Mouse (Mus musculus): ENCODE data around the gene Ccdc162. TPM values are rescaled to one million over a fixed set of nuclear protein-coding genes. Genes with fewer than 3 reads are reported as not detected.

Ccdc162 gene
- polyA plus RNA-seq, 1 experiment from 2014 or later = 0.36 TPM

- no peaks in the 10 kb centered on the region for H3K9me3 ChIP-seq (ENCODE audit: low read length)
- no peaks in the 10 kb centered on the region for H3K27me3 ChIP-seq (ENCODE audit: insufficient read depth, low read length)
- no peak overlapping the region for H3K27ac ChIP-seq (ENCODE audit: low read length)
- H3K9ac ChIP-seq (replicated peaks; ENCODE audit: low read length) = no peak overlapping the region
- WGBS = 89% methylated on average over 4 of the region's 4 CpGs
- no peaks in the 10 kb centered on the region for H3K4me1 ChIP-seq (ENCODE audit: insufficient read depth, low read length)
- H3K4me2 ChIP-seq (replicated peaks; ENCODE audit: low read depth, low read length) = no peak overlapping the region
- no peak overlapping the region for H3K4me3 ChIP-seq (ENCODE audit: low read length)
- no peak for ATAC-seq (ENCODE audit: low FRiP score, low TSS enrichment)
- H3K36me3 ChIP-seq (ENCODE audit: insufficient read depth, low read length) = no peaks in the 10 kb centered on the region
Measured at GRCm38 (mm10) chr10:41615487-41615886, 100.9 kb downstream of the Ccdc162 start.

GRCm38 (mm10) chr10:41611941-41612340 is 104.5 kb downstream of the Ccdc162 start:
- no peaks in the 10 kb centered on the region for H3K27me3 ChIP-seq (ENCODE audit: insufficient read depth, low read length)
- ATAC-seq (ENCODE audit: low FRiP score, low TSS enrichment) = no peak
- 78% methylated on average over 5 of the region's 5 CpGs for WGBS

GRCm38 (mm10) chr10:41609475-41609874 is 107.0 kb downstream of the Ccdc162 start:
- no peak overlapping the region for H3K9ac ChIP-seq (replicated peaks; ENCODE audit: low read length)
- no peaks in the 10 kb centered on the region for H3K36me3 ChIP-seq (ENCODE audit: insufficient read depth, low read length)
- no peaks in the 10 kb centered on the region for H3K9me3 ChIP-seq (ENCODE audit: low read length)
- no peak overlapping the region for H3K27ac ChIP-seq (ENCODE audit: low read length)
- 64% methylated on average over 1 of the region's 1 CpGs for WGBS
- H3K27me3 ChIP-seq (ENCODE audit: insufficient read depth, low read length) = no peaks in the 10 kb centered on the region
- no peak overlapping the region for H3K4me3 ChIP-seq (ENCODE audit: low read length)
- H3K4me2 ChIP-seq (replicated peaks; ENCODE audit: low read depth, low read length) = no peak overlapping the region
- ATAC-seq (ENCODE audit: low FRiP score, low TSS enrichment) = no peak
- H3K4me1 ChIP-seq (ENCODE audit: insufficient read depth, low read length) = no peaks in the 10 kb centered on the region

More at GRCm38 (mm10) chr10:41611941-41612340, 104.5 kb downstream of the Ccdc162 start:
- H3K36me3 ChIP-seq (ENCODE audit: insufficient read depth, low read length) = no peaks in the 10 kb centered on the region
- H3K4me1 ChIP-seq (ENCODE audit: insufficient read depth, low read length) = no peaks in the 10 kb centered on the region
- no peak overlapping the region for H3K4me2 ChIP-seq (replicated peaks; ENCODE audit: low read depth, low read length)
- H3K9ac ChIP-seq (replicated peaks; ENCODE audit: low read length) = no peak overlapping the region
- H3K4me3 ChIP-seq (ENCODE audit: low read length) = no peak overlapping the region
- H3K27ac ChIP-seq (ENCODE audit: low read length) = no peak overlapping the region
- no peaks in the 10 kb centered on the region for H3K9me3 ChIP-seq (ENCODE audit: low read length)

GRCm38 (mm10) chr10:41608485-41608884 is 107.9 kb downstream of the Ccdc162 start:
- no peak overlapping the region for H3K27ac ChIP-seq (ENCODE audit: low read length)
- H3K9me3 ChIP-seq (ENCODE audit: low read length) = no peaks in the 10 kb centered on the region
- WGBS = 91% methylated on average over 3 of the region's 3 CpGs

GRCm38 (mm10) chr10:41602667-41603066 is 113.8 kb downstream of the Ccdc162 start:
- H3K36me3 ChIP-seq (ENCODE audit: insufficient read depth, low read length) = no peaks in the 10 kb centered on the region
- H3K27ac ChIP-seq (ENCODE audit: low read length) = no peak overlapping the region
- no peak overlapping the region for H3K4me2 ChIP-seq (replicated peaks; ENCODE audit: low read depth, low read length)
- no peaks in the 10 kb centered on the region for H3K9me3 ChIP-seq (ENCODE audit: low read length)
- no peak overlapping the region for H3K9ac ChIP-seq (replicated peaks; ENCODE audit: low read length)
- WGBS = 90% methylated on average over 1 of the region's 1 CpGs
- H3K4me3 ChIP-seq (ENCODE audit: low read length) = no peak overlapping the region
- no peaks in the 10 kb centered on the region for H3K27me3 ChIP-seq (ENCODE audit: insufficient read depth, low read length)
- H3K4me1 ChIP-seq (ENCODE audit: insufficient read depth, low read length) = peaks cover 3% of the 10 kb centered on the region; the same call in 1 of the 2 replicates
- ATAC-seq (ENCODE audit: low FRiP score, low TSS enrichment) = no peak

More at GRCm38 (mm10) chr10:41608485-41608884, 107.9 kb downstream of the Ccdc162 start:
- Histone ChIP-seq H3K4me3 (ENCODE audit: low read length) (no peak overlapping the region), H3K27me3 (ENCODE audit: insufficient read depth, low read length) (no peaks in the 10 kb centered on the region), H3K4me2 (replicated peaks; ENCODE audit: low read depth, low read length) (no peak overlapping the region), H3K9ac (replicated peaks; ENCODE audit: low read length) (no peak overlapping the region), H3K36me3 (ENCODE audit: insufficient read depth, low read length) (no peaks in the 10 kb centered on the region), H3K4me1 (ENCODE audit: insufficient read depth, low read length) (no peaks in the 10 kb centered on the region)
- ATAC-seq (ENCODE audit: low FRiP score, low TSS enrichment) = no peak

GRCm38 (mm10) chr10:41601898-41602545 is 114.4 kb downstream of the Ccdc162 start:
- no peak for ATAC-seq (ENCODE audit: low FRiP score, low TSS enrichment)
- H3K27me3 ChIP-seq (ENCODE audit: insufficient read depth, low read length) = no peaks in the 10 kb centered on the region
- H3K27ac ChIP-seq (ENCODE audit: low read length) = no peak overlapping the region
- H3K4me1 ChIP-seq (ENCODE audit: insufficient read depth, low read length) = peaks cover 3% of the 10 kb centered on the region; the same call in 1 of the 2 replicates
- 71% methylated on average over 7 of the region's 7 CpGs for WGBS
- no peak overlapping the region for H3K4me3 ChIP-seq (ENCODE audit: low read length)
- no peak overlapping the region for H3K4me2 ChIP-seq (replicated peaks; ENCODE audit: low read depth, low read length)
- no peaks in the 10 kb centered on the region for H3K36me3 ChIP-seq (ENCODE audit: insufficient read depth, low read length)
- H3K9me3 ChIP-seq (ENCODE audit: low read length) = no peaks in the 10 kb centered on the region
- H3K9ac ChIP-seq (replicated peaks; ENCODE audit: low read length) = no peak overlapping the region

GRCm38 (mm10) chr10:41601302-41601701 is 115.1 kb downstream of the Ccdc162 start:
- Histone ChIP-seq H3K36me3 (ENCODE audit: insufficient read depth, low read length) (no peaks in the 10 kb centered on the region), H3K9me3 (ENCODE audit: low read length) (no peaks in the 10 kb centered on the region), H3K4me2 (replicated peaks; ENCODE audit: low read depth, low read length) (no peak overlapping the region), H3K27ac (ENCODE audit: low read length) (no peak overlapping the region), H3K9ac (replicated peaks; ENCODE audit: low read length) (no peak overlapping the region), H3K4me3 (ENCODE audit: low read length) (no peak overlapping the region), H3K4me1 (ENCODE audit: insufficient read depth, low read length) (peaks cover 3% of the 10 kb centered on the region; the same call in 1 of the 2 replicates), H3K27me3 (ENCODE audit: insufficient read depth, low read length) (no peaks in the 10 kb centered on the region)
- no peak for ATAC-seq (ENCODE audit: low FRiP score, low TSS enrichment)
- WGBS = 68% methylated on average over 4 of the region's 4 CpGs

GRCm38 (mm10) chr10:41599051-41599450 is 117.4 kb downstream of the Ccdc162 start:
- 57% methylated on average over 9 of the region's 9 CpGs for WGBS
- H3K9ac ChIP-seq (replicated peaks; ENCODE audit: low read length) = no peak overlapping the region
- no peak overlapping the region for H3K4me2 ChIP-seq (replicated peaks; ENCODE audit: low read depth, low read length)
- no peak overlapping the region for H3K27ac ChIP-seq (ENCODE audit: low read length)
- H3K9me3 ChIP-seq (ENCODE audit: low read length) = no peaks in the 10 kb centered on the region
- H3K36me3 ChIP-seq (ENCODE audit: insufficient read depth, low read length) = no peaks in the 10 kb centered on the region
- no peaks in the 10 kb centered on the region for H3K27me3 ChIP-seq (ENCODE audit: insufficient read depth, low read length)
- H3K4me1 ChIP-seq (ENCODE audit: insufficient read depth, low read length) = peaks cover 8% of the 10 kb centered on the region; the same call in 1 of the 2 replicates
- no peak for ATAC-seq (ENCODE audit: low FRiP score, low TSS enrichment)
- H3K4me3 ChIP-seq (ENCODE audit: low read length) = no peak overlapping the region

GRCm38 (mm10) chr10:41598221-41598620 is 118.2 kb downstream of the Ccdc162 start:
- H3K4me1 ChIP-seq (ENCODE audit: insufficient read depth, low read length) = peaks cover 8% of the 10 kb centered on the region; the same call in 1 of the 2 replicates
- H3K27me3 ChIP-seq (ENCODE audit: insufficient read depth, low read length) = no peaks in the 10 kb centered on the region
- no peaks in the 10 kb centered on the region for H3K9me3 ChIP-seq (ENCODE audit: low read length)
- WGBS = 36% methylated on average over 9 of the region's 9 CpGs
- H3K27ac ChIP-seq (ENCODE audit: low read length) = no peak overlapping the region
- H3K4me2 ChIP-seq (replicated peaks; ENCODE audit: low read depth, low read length) = no peak overlapping the region
- H3K36me3 ChIP-seq (ENCODE audit: insufficient read depth, low read length) = no peaks in the 10 kb centered on the region
- H3K9ac ChIP-seq (replicated peaks; ENCODE audit: low read length) = no peak overlapping the region
- no peak for ATAC-seq (ENCODE audit: low FRiP score, low TSS enrichment)
- H3K4me3 ChIP-seq (ENCODE audit: low read length) = no peak overlapping the region

- no peaks in the 10 kb centered on the region for H3K9me3 ChIP-seq (ENCODE audit: low read length)
- H3K27me3 ChIP-seq (ENCODE audit: insufficient read depth, low read length) = no peaks in the 10 kb centered on the region
- no peak for ATAC-seq (ENCODE audit: low FRiP score, low TSS enrichment)
- no peak overlapping the region for H3K27ac ChIP-seq (ENCODE audit: low read length)
- no peak overlapping the region for H3K4me3 ChIP-seq (ENCODE audit: low read length)
- no peaks in the 10 kb centered on the region for H3K36me3 ChIP-seq (ENCODE audit: insufficient read depth, low read length)
- H3K9ac ChIP-seq (replicated peaks; ENCODE audit: low read length) = no peak overlapping the region
- no peak overlapping the region for H3K4me2 ChIP-seq (replicated peaks; ENCODE audit: low read depth, low read length)
- H3K4me1 ChIP-seq (ENCODE audit: insufficient read depth, low read length) = peaks cover 8% of the 10 kb centered on the region; the same call in 1 of the 2 replicates
- WGBS = 63% methylated on average over 3 of the region's 3 CpGs
Measured at GRCm38 (mm10) chr10:41595550-41595949, 120.9 kb downstream of the Ccdc162 start.
